Mouse (Mus musculus) heart, adult 2 months (tissue): ENCODE results near the gene Phpt1. TPM values are rescaled to one million over a fixed set of nuclear protein-coding genes. Genes with fewer than 3 reads are reported as not detected.

Experiments
- DNase-seq, 2 experiments: peaks; one replicate each; pipeline ENCODE4 v3.0.0; 2021
- H3K27ac ChIP-seq: fragments of 200-600 bp; 2 replicates; pipeline ENCODE4 v1.8.1; 2022
- H3K27me3 ChIP-seq: fragments of 200-500 bp; 2 replicates; pipeline ENCODE4 v1.6.1; 2012; ENCODE audit warnings: mild to moderate bottlenecking, low read length, inconsistent platforms, mixed read lengths; ENCODE audit not compliant: control insufficient read depth, insufficient read depth
- H3K36me3 ChIP-seq: fragments of 200-500 bp; 2 replicates; pipeline ENCODE4 v1.6.1; 2012; ENCODE audit warnings: low read length, inconsistent platforms; ENCODE audit not compliant: control insufficient read depth, insufficient read depth
- H3K4me1 ChIP-seq: fragments of 200-500 bp; 2 replicates; pipeline ENCODE4 v1.6.1; 2011; ENCODE audit warnings: low read length; ENCODE audit not compliant: control insufficient read depth, insufficient read depth
- H3K4me3 ChIP-seq: fragments of 200-600 bp; 2 replicates; pipeline ENCODE4 v1.8.1; 2022
- H3K79me2 ChIP-seq: fragments of 200-500 bp; replicated peaks from 2 replicates; pipeline ENCODE4 v1.6.1; 2012; ENCODE audit warnings: mild to moderate bottlenecking, inconsistent platforms, low read length, moderate library complexity, mixed read lengths; ENCODE audit not compliant: control insufficient read depth, insufficient read depth
- H3K9ac ChIP-seq: fragments of 200-500 bp; 2 replicates; pipeline ENCODE4 v1.6.1; 2012; ENCODE audit warnings: low read depth, mild to moderate bottlenecking, control low read depth, inconsistent platforms, low read length, mixed read lengths
- CTCF ChIP-seq: fragments of 200-600 bp; IDR thresholded peaks from 2 replicates; pipeline ENCODE4 v1.8.1; 2022; ENCODE audit warnings: antibody characterized with exemption, mild to moderate bottlenecking, moderate library complexity
- EP300 ChIP-seq: fragments of 200-500 bp; IDR thresholded peaks from 2 replicates; pipeline ENCODE4 v1.6.1; 2011; ENCODE audit warnings: low read depth, low read length, control low read depth; ENCODE audit not compliant: insufficient read depth
- POLR2A ChIP-seq: fragments of 200-500 bp; IDR thresholded peaks from 2 replicates; pipeline ENCODE4 v1.6.1; 2011; ENCODE audit warnings: mild to moderate bottlenecking, low read depth, low read length, control low read depth; ENCODE audit not compliant: insufficient read depth
- WGBS: fragments of 180-500 bp; shearing (Covaris S2); methylation state at CpG from one replicate; pipeline ENCODE4 v1.1.7; 2018; 5-methylcytosine and 5-hydroxymethylcytosine counted together
- intact Hi-C: fragments of 180-260 bp; cut with DNase I; formaldehyde crosslinking; loops from one replicate; pipeline ENCODE4 v1.15.1; 2025
- polyA plus RNA-seq: library from polyadenylated mRNA; depleted of rRNA; stranded (reverse); fragments of >200 nt; gene quantifications from 2 replicates; pipeline ENCODE4 v1.2.3, GENCODE M21; 2012
- total RNA-seq, 2 experiments: library from RNA; stranded (reverse); gene quantifications; 2 replicates each; pipeline ENCODE4 v1.2.3; 2021

The Phpt1 gene
- total and polyA plus RNA-seq, 3 experiments = 52.6 to 100 (median 69.9) TPM

GRCm38 (mm10) chr2:25580621-25581101 is 5.6 kb upstream of the Phpt1 start:
- Histone ChIP-seq H3K36me3 (no peaks in the 10 kb centered on the region), H3K27me3 (peaks cover 27% of the 10 kb centered on the region), H3K4me1 (peaks cover 9% of the 10 kb centered on the region), H3K79me2 (no peaks in the 10 kb centered on the region), H3K27ac (no peak overlapping the region), H3K4me3 (no peak overlapping the region), H3K9ac (no peak overlapping the region)
- DNase-seq = no peak
- no peak for TF ChIP-seq CTCF
- no peak for TF ChIP-seq POLR2A
- no peak for TF ChIP-seq EP300
- 30% methylated on average over 6 of the region's 6 CpGs for WGBS
- intact Hi-C loops = loop anchor here (2.0 kb wide), 2 partner anchors 22 to 24 kb away; no protein-coding TSS in a partner anchor

- Histone ChIP-seq H3K27me3 (peaks cover 27% of the 10 kb centered on the region), H3K9ac (no peak overlapping the region), H3K36me3 (no peaks in the 10 kb centered on the region), H3K4me1 (peaks cover 10% of the 10 kb centered on the region), H3K4me3 (0 out of 2 replicates have a peak overlapping the region, but pooled peaks have one; percentile 16), H3K27ac (no peak overlapping the region), H3K79me2 (no peaks in the 10 kb centered on the region)
- DNase-seq = peak in 1 of 2 experiments; percentile 36
- 7% methylated on average over 27 of the region's 27 CpGs for WGBS
- intact Hi-C loops = loop anchor here (2.0 kb wide), 2 partner anchors 21 to 25 kb away; no protein-coding TSS in a partner anchor
- TF ChIP-seq POLR2A = no peak
- peak; percentile 71 for TF ChIP-seq CTCF
- 0 out of 2 replicates have a peak, but pooled peaks have one; percentile 11 for TF ChIP-seq EP300
Observed at GRCm38 (mm10) chr2:25579737-25580460, 4.9 kb upstream of the Phpt1 start.

GRCm38 (mm10) chr2:25578796-25579736 is 4.0 kb upstream of the Phpt1 start:
- intact Hi-C loops = no loop called here
- peaks cover 27% of the 10 kb centered on the region for H3K27me3 ChIP-seq

GRCm38 (mm10) chr2:25577951-25578795 is 3.1 kb upstream of the Phpt1 start:
- intact Hi-C loops = no loop called here
- peak in 1 of 2 experiments; percentile 31 for DNase-seq
- peak; percentile 48 for TF ChIP-seq CTCF
- no peak for TF ChIP-seq EP300
- H3K9ac ChIP-seq = peak overlapping the region; percentile 10; the same call in 1 of the 2 replicates
- no peaks in the 10 kb centered on the region for H3K36me3 ChIP-seq
- H3K79me2 ChIP-seq = no peaks in the 10 kb centered on the region
- no peak overlapping the region for H3K27ac ChIP-seq
- peaks cover 27% of the 10 kb centered on the region for H3K27me3 ChIP-seq
- peak overlapping the region; percentile 21 for H3K4me3 ChIP-seq
- 3% methylated on average over 75 of the region's 75 CpGs for WGBS
- peaks cover 10% of the 10 kb centered on the region for H3K4me1 ChIP-seq

More at GRCm38 (mm10) chr2:25578796-25579736, 4.0 kb upstream of the Phpt1 start:
- Histone ChIP-seq H3K9ac (no peak overlapping the region), H3K4me1 (peaks cover 10% of the 10 kb centered on the region), H3K36me3 (no peaks in the 10 kb centered on the region), H3K27ac (no peak overlapping the region), H3K4me3 (peak overlapping the region; percentile 16; the same call in 1 of the 2 replicates), H3K79me2 (no peaks in the 10 kb centered on the region)
- TF ChIP-seq CTCF (no peak), POLR2A (no peak), EP300 (no peak)
- peak in 1 of 2 experiments; percentile 10 for DNase-seq
- 5% methylated on average over 77 of the region's 77 CpGs for WGBS
